Mouse (Mus musculus): ENCODE data around the gene Flt1. TPM values are rescaled to one million over a fixed set of nuclear protein-coding genes. Genes with fewer than 3 reads are reported as not detected.

The Flt1 gene
- total RNA-seq (2021), result 10 to 100 TPM; 44.1 to 45.8 TPM

DNA sequence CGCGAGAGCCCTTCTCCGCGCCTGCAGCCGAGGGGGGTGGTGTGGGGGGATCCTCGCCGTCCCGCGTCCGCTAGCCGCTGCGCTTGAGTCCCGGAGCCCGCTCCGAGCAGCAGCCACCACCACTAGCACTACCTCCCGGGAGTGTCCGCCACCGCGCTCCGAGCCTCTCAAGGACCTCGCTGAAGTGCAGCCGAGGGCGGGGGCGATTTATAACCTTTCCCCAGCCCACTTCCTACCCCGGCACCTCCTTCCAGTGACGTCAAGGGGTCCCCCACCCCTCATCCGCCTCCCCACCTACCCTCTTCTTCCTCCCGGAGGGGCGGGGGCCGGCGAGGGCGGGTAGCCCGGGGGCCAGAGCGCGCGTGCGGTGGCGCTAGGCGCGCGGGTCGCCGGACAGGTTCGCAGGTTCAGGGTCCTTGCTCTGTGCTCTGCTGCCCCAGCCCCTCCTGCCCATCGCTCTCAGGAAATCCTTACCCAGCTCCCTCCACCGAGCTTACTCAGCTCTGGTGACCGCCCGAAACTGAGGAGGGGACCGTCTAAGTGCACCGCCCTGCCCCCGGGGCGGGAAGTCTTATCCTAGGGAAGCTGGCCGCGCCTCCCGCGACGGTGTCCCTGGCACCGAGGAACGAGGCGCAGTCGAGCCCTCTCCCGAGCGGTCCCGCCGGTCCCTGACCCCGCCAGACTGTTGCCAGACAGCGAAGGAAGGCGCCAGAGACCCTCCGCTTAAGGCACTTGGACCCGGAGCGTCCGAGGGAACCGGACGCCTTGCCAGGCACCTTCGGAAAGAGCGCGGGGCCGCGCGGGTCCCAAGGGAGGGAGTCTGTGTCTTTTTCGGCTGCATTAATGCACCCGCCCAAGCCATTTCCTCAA is at the start of gene Flt1:
Flt1 (minus strand) TSS at position 181 of the 870 bp plus-strand sequence.
- peak; percentile 75 for DNase-seq

DNA sequence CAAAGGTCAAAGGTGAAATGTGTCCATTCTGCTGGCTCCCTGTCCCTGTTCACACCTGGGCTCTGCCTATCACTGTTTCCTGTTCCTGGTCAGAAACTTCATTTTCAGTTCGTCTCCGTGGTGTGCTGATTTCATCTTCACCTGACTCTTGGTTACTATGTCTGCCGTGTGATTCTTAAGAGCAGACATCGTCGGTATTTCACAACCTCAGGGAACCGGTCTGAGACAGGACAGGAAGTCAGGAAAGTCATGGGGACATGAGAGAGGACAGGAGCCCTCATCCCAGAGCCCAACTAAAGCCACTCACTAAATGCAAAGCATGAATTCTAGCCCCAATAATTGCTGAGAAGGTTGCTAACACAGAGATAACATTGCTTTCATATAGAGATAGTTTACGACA is 49.4 kb upstream of the Flt1 start:
- no peak for DNase-seq

DNA sequence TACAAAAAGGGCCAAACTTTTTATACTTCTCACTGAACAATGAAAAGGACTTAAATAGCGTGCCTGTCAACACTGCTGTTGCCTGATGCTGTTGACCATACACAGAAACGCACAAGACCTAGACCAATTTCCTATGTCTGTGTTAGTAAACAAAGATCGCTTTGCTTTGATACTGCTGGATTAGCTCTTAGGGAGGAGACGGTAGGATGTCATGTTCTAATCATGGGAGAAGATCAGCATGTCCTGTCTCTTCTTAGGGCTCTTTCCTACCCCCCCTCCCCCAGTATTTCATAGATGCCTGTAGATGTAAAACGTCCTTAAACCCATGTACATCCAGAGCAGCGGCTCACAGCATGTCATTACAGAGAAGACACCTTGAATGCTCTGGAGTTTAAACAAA is 44.1 kb upstream of the Flt1 start:
- no peak for DNase-seq

- DNase-seq, result no peak
These were observed 38.2 kb upstream of the Flt1 start for GRCm38 (mm10) chr5:147764061-147764460.

DNA sequence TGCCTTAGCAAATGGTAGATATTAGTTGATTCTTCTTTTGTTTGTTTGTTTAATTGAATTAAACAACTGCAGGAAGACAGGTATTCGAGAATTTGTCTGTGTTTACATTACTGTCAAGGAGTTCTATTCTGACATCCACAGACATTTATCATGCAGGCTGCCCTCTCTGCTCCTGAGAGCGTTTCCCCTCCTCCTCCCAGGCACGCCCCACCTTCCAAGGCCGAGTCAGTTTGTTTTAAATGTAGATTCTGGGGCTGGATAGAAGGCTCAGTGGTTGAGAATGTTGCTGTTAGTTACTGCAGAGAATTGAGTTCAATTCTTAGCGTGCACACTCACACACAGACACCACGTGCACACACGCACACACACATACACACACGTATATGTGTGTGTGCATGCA is 36.2 kb upstream of the Flt1 start:
- DNase-seq, result no peak

- no peak for DNase-seq
These were observed 35.5 kb upstream of the Flt1 start for GRCm38 (mm10) chr5:147761275-147761674.

DNA sequence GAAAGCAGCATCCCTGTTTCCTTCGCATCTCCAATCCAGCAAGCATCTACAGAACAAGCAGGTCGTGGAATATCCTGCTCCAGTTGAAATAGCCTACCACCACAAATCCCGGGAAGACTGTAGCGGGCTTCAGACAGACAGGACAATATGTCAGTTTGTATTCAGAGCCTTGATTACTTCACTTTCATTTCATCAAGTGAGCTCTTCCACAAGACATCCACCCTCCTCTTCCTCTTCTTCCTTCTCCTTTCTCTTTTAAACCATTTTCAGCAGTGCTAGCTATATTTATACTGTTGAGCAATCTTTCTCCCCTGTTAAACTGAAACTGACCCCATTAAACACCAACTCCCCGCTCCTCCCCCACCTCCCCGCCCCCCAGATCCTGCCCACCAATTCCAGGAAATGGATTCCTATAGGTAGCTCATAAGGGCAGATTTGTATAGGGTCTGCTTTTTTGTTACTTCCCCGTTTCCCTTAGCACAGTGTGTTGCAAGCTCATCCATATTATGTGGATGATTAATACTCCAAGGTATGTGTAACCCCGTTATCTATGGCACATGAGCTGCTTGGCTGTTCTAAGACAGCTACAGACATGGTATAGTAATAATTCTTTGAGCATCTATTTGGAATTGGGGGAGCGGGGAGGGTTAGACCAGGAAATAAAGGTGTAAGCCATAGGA is 33.0 kb upstream of the Flt1 start:
- no peak for DNase-seq

- peak; percentile 43 for DNase-seq
These were observed 32.2 kb upstream of the Flt1 start for GRCm38 (mm10) chr5:147757832-147758587.

DNA sequence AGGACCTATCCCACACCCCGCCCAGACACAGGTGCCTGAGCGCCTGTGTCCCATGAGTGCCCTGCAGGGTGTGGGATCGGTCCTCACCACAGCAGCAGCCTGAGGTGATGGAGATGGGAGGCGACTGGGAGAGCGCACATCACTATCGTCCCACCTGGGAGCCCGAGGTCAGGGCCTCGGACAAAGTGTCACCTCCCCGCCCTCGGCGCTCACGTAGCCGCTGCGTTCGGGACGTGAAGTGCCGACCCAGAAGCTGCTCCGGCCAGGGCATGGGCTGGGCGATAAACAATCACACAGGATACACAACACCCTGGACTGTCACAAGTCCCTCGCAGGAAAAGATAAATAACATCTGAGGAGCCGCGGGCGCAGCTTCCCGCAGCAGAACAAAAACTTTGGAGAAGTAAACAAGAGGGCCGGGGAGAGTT is 27.1 kb upstream of the Flt1 start:
- DNase-seq, result no peak

GRCm38 (mm10) chr5:147751673-147752130 is 25.9 kb upstream of the Flt1 start:
- peak; percentile 74 for DNase-seq

DNA sequence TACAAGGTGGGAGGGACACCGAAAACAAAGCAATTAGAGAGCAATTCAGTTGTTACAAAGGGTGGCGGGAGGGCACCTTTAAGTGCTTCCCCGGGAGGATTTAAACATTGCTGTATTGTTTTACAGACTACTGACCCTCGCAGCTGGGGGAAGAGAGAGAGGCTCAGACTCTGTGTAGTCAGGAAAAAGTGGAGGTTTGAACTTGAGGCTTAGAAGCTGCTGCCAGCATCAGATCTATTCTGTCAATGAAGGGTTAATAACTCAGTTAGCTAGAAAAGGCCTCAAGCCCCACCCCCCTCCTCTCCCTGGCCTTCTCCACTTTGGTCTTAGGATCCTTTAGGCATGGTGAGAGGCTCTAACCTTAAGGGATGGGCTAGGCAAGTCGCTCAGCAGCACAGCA is 24.2 kb upstream of the Flt1 start:
- DNase-seq, result no peak

- DNase-seq, result peak; percentile 75
These were observed 22.3 kb upstream of the Flt1 start for GRCm38 (mm10) chr5:147748081-147748581.

DNA sequence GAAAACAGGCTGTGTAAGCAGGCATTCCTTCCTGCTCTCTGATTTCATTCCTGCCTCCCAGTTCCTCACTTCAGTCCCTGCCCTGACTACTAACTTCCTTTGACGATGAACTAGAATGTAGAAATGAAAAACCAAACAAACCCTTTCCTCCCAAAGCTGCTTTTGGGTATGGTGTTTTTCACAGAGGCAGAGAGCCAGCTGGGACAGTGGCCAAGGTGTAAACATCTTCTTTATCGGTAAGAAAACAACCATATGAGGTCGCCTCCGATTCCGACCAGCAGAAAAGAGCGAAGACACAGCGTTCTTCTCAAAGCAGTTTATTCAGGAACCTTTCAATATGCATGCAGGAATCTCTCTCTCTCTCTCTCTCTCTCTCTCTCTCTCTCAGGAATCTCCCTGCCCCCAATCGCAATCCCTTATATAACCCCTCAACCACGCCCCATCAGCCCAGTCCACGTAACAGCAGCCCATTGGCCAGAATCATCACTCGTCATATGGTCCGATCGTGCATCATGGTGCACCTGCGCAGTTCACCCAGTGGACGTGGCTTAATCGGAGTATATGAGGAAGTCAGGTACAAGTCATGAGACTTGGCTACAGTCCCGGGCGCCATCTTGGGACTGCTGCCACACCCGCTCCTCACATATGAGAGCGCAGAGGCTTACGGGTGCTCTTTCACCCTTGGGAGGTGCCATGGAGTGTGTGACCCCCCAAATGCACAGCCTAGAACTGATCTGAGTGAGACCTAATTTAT is 19.3 kb upstream of the Flt1 start:
- peak; percentile 15 for DNase-seq

GRCm38 (mm10) chr5:147742468-147743111 is 16.8 kb upstream of the Flt1 start:
- DNase-seq, result no peak

DNA sequence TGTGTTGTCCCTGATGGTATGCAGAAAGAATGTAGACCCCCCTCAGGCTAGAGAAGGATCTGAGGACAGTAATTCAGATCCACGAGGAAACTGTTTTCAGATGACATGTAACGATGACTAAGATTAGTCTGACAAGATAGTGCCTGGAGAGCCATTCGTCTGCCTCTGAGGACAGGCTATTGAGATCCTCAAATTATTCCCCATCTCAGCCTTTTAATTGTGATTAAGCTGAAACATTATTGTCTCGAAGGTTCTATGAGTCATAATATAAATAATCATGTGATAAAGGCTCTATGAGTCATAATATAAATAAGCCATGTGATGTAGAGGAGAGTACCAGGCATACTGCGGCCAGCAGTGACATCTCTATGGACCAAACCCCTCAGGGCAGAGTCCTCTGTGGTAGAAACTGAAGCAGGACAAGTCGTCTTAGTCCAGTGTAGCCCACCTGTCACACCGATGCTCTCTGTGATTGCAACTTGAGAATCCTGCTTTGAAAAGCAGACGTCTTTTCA is 11.0 kb upstream of the Flt1 start:
- DNase-seq, result no peak

GRCm38 (mm10) chr5:147733682-147734081 is 7.9 kb upstream of the Flt1 start:
- DNase-seq, result peak; percentile 49

GRCm38 (mm10) chr5:147732926-147733325 is 7.1 kb upstream of the Flt1 start:
- DNase-seq, result peak; percentile 15

DNA sequence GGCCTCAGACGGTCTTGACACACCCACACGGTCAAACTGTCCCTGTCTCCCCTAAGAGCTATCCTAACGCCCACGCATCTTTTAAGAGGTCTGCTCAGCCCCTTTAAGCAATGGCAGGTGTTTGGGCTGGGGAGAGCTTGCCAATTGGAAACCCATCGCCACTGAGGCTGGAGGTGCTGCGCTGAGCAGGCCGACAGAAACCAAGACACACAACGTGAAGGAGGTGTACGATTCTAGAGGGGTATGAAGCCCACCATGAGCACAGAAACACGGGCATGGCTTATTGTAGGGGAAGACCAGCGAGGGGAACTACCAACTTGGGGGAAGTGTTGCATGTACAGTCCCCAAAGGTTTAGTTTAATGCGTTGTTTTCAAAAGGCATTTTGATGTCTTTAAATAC is 1.7 kb upstream of the Flt1 start:
- DNase-seq, result no peak

GRCm38 (mm10) chr5:147726701-147727393 is 1.0 kb upstream of the Flt1 start:
- no peak for DNase-seq

All from heart, postnatal 4 days (tissue).